Mouse (Mus musculus): ENCODE measurements around the gene Hdac10. TPM values are rescaled to one million over a fixed set of nuclear protein-coding genes. Genes with fewer than 3 reads are reported as not detected.

Hdac10 gene
- total and polyA plus RNA-seq, 3 experiments = 23.3 to 26.6 TPM; not detected in 1

DNA sequence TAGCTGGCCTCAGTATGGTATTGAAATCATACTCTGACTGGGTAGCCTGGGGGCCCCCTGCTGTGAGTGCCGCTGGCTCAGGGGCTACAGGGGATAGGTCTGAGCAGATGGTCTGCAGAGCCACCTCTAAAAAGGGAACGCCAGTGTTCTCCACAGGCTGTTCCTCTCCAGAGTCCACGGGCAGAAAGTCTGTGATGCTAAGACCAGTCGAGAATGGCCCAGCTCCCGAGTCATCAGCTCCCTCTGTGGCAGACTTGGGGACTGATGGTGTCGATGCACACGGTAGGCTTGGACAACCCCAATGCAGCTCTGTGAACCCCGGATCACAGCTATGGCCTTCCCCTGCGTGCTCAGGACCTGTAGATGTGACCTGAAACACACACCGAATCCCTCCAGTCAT lies 24.6 kb downstream of the Hdac10 start:
- Histone ChIP-seq H3K4me3 (ENCODE audit: control insufficient read depth in 1 of 2, insufficient read depth in 1 of 2, low read depth in 2 of 2, low read length in 2 of 2) (no peak overlapping the region), H3K27ac (ENCODE audit: control insufficient read depth, low read depth, low read length) (no peak overlapping the region), H3K4me1 (ENCODE audit: control insufficient read depth in 1 of 2, insufficient read depth in 2 of 2, low read length in 2 of 2) (no peaks in the 10 kb centered on the region), H3K9ac (ENCODE audit: control insufficient read depth, low read depth, low read length, poor library complexity, severe bottlenecking) (no peak overlapping the region), H3K36me3 (ENCODE audit: control insufficient read depth in 1 of 2, insufficient read depth in 2 of 2, low read length in 2 of 2) (peaks cover 0 to 4% of the 10 kb centered on the region in 2 experiments; a peak in 2 of 4 replicates), H3K27me3 (ENCODE audit: control insufficient read depth in 1 of 2, insufficient read depth in 2 of 2, low read length in 2 of 2) (no peaks in the 10 kb centered on the region), H3K79me2 (ENCODE audit: control insufficient read depth, insufficient read depth, low read length, poor library complexity) (no peaks in the 10 kb centered on the region), H3K9me3 (replicated peaks; ENCODE audit: insufficient read depth, low read length) (no peaks in the 10 kb centered on the region)
- TF ChIP-seq CTCF (IDR thresholded peaks at IDR 0.05 in 2 of 3, conservative IDR thresholded peaks at IDR 0.05 in 1 of 3; ENCODE audit: control insufficient read depth in 1 of 3, insufficient read depth in 1 of 3, low read depth in 2 of 3, low read length in 3 of 3, poor library complexity in 1 of 3, severe bottlenecking in 1 of 3) = no peak
- no peak for DNase-seq (ENCODE audit: low read depth, low spot score)

DNA sequence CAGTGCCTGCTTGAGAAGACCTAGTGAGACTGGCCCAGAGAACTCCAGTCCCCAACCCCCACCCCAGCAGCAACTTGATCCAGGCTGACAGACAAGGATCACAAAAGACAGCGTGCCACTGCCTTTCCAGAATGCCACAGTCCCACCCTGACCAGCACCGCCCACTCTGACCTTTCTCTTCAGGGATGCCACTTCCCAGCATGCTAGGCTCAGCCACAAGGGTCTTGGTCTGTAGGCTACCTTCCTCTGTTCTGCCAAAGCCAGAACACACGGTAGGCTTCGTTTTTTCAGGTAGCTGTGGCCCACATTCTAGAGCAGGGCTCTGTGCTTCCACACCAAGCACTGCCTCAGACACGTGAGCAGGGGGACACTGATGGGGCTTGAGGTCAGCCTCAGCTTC lies 25.9 kb downstream of the Hdac10 start:
- no peak for TF ChIP-seq NELFE (IDR thresholded peaks at IDR 0.05; ENCODE audit: low read depth, low read length)
- no peak for TF ChIP-seq SIN3A (IDR thresholded peaks at IDR 0.05; ENCODE audit: low read length)
- no peak for TF ChIP-seq EP300 (IDR thresholded peaks at IDR 0.05; ENCODE audit: low read depth in 1 of 2, low read length in 2 of 2)
- no peak for TF ChIP-seq SMC3 (IDR thresholded peaks at IDR 0.05; ENCODE audit: low read depth, low read length)
- TF ChIP-seq UBTF (IDR thresholded peaks at IDR 0.05; ENCODE audit: borderline replicate concordance, insufficient read depth, low read depth, low read length) = no peak
- no peak for TF ChIP-seq NRF1 (IDR thresholded peaks at IDR 0.05; ENCODE audit: insufficient read depth, low read depth, low read length, poor library complexity, severe bottlenecking)
- TF ChIP-seq MAX (IDR thresholded peaks at IDR 0.05; ENCODE audit: low read length) = no peak
- TF ChIP-seq MXI1 (IDR thresholded peaks at IDR 0.05; ENCODE audit: low read depth, low read length) = no peak
- no peak for TF ChIP-seq TCF12 (IDR thresholded peaks at IDR 0.05; ENCODE audit: low read depth, low read length)
- TF ChIP-seq USF1 (IDR thresholded peaks at IDR 0.05; ENCODE audit: low read depth, low read length) = no peak
- TF ChIP-seq E2F4 (IDR thresholded peaks at IDR 0.05; ENCODE audit: borderline replicate concordance, low read depth, low read length) = no peak
- no peaks in the 10 kb centered on the region for H3K27me3 ChIP-seq (ENCODE audit: control insufficient read depth in 1 of 2, insufficient read depth in 2 of 2, low read length in 2 of 2)
- no peak overlapping the region for H3K9ac ChIP-seq (ENCODE audit: control insufficient read depth, low read depth, low read length, poor library complexity, severe bottlenecking)
- H3K79me2 ChIP-seq (ENCODE audit: control insufficient read depth, insufficient read depth, low read length, poor library complexity) = no peaks in the 10 kb centered on the region
- H3K4me1 ChIP-seq (ENCODE audit: control insufficient read depth in 1 of 2, insufficient read depth in 2 of 2, low read length in 2 of 2) = no peaks in the 10 kb centered on the region
- no peak for DNase-seq (ENCODE audit: low read depth, low spot score)
- H3K9me3 ChIP-seq (replicated peaks; ENCODE audit: insufficient read depth, low read length) = no peaks in the 10 kb centered on the region
- no peak overlapping the region for H3K4me3 ChIP-seq (ENCODE audit: control insufficient read depth in 1 of 2, insufficient read depth in 1 of 2, low read depth in 2 of 2, low read length in 2 of 2)
- H3K27ac ChIP-seq (ENCODE audit: control insufficient read depth, low read depth, low read length) = no peak overlapping the region
- H3K36me3 ChIP-seq (ENCODE audit: control insufficient read depth in 1 of 2, insufficient read depth in 2 of 2, low read length in 2 of 2) = peaks cover 0 to 2% of the 10 kb centered on the region in 2 experiments; a peak in 1 of 4 replicates

DNA sequence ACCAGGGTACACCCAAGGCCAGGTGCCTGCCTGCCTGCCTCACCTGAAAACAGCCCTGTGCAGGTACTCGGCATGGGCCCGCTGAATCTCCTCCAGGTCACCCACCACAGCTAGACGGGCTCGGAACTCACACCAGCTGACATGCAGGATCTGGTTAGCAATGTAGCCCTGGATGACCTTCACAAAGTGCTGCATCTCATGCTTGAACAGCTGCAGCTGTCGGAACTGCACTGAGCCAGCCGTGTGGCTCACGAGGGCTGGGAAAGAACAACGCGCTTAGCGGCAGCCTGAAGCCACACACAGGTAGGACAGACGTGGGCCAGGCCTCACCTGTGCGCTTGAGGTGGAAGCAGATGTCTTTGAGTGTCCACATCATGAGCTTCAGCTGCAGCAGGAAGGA lies 27.7 kb downstream of the Hdac10 start:
- no peaks in the 10 kb centered on the region for H3K9me3 ChIP-seq (replicated peaks; ENCODE audit: insufficient read depth, low read length)
- no peak overlapping the region for H3K4me3 ChIP-seq (ENCODE audit: control insufficient read depth in 1 of 2, insufficient read depth in 1 of 2, low read depth in 2 of 2, low read length in 2 of 2)
- H3K4me1 ChIP-seq (ENCODE audit: control insufficient read depth in 1 of 2, insufficient read depth in 2 of 2, low read length in 2 of 2) = no peaks in the 10 kb centered on the region
- H3K27ac ChIP-seq (ENCODE audit: control insufficient read depth, low read depth, low read length) = no peak overlapping the region
- DNase-seq (ENCODE audit: low read depth, low spot score) = no peak
- no peaks in the 10 kb centered on the region for H3K79me2 ChIP-seq (ENCODE audit: control insufficient read depth, insufficient read depth, low read length, poor library complexity)
- no peak for TF ChIP-seq ELF1 (IDR thresholded peaks at IDR 0.05; ENCODE audit: low read depth, low read length)
- TF ChIP-seq POLR2AphosphoS5 (IDR thresholded peaks at IDR 0.05; ENCODE audit: borderline replicate concordance, low read depth, low read length) = 0 out of 2 replicates have a peak, but pooled peaks have one; percentile 8
- peaks cover 0 to 3% of the 10 kb centered on the region in 2 experiments; a peak in 2 of 4 replicates for H3K36me3 ChIP-seq (ENCODE audit: control insufficient read depth in 1 of 2, insufficient read depth in 2 of 2, low read length in 2 of 2)
- no peaks in the 10 kb centered on the region for H3K27me3 ChIP-seq (ENCODE audit: control insufficient read depth in 1 of 2, insufficient read depth in 2 of 2, low read length in 2 of 2)
- H3K9ac ChIP-seq (ENCODE audit: control insufficient read depth, low read depth, low read length, poor library complexity, severe bottlenecking) = no peak overlapping the region
